Mouse (Mus musculus) left cerebral cortex, adult 18-20 months (tissue): ENCODE data around the gene Tceal5. TPM values are rescaled to one million over a fixed set of nuclear protein-coding genes. Genes with fewer than 3 reads are reported as not detected.

Experiments used
- DNase-seq, 2 experiments: peaks; one replicate each; pipeline ENCODE4 v3.0.0; 2021 to 2022; ENCODE audit warnings: low spot score in 2 of 2, mixed read lengths in 1 of 2
- microRNA-seq, 2 experiments: library from miRNA; unstranded; fragments of <30 nt; microRNA quantifications; one replicate each; pipeline ENCODE4 v1.2.0; 2021
- total RNA-seq, 2 experiments: library from RNA; stranded (reverse); gene quantifications; 2 replicates each; pipeline ENCODE4 v1.2.3; 2021

Tceal5 gene
- total RNA-seq, 2 experiments from 2014 or later = 99.2 to 131 TPM

DNA sequence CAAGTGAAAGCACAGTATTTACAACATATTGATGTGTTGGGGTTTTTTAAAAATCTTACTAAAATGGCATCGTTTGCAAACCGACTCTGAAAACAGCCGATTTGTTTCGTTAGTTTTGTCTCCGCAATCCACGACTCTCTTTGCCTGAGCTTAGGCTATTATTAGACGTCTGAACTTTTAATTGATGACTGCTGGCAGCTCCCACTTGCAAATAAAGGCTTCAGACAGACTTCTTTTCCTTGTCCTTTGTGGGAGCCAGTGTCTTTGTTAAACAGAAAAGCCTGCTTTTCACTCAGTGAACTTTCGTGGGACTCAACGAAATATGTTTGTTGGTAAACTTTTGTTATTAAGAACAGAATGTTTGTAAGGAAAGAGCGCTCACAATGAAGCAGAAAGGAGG is 30.9 kb downstream of the Tceal5 start:
- DNase-seq = no peak

GRCm38 (mm10) chrX:136172118-136172551 is 31.5 kb downstream of the Tceal5 start, which contains the start of gene Tceal8:
Gene Tceal8, minus strand, starts transcription at chrX:136172342.
- DNase-seq = peak; percentile 61 to 68

DNA sequence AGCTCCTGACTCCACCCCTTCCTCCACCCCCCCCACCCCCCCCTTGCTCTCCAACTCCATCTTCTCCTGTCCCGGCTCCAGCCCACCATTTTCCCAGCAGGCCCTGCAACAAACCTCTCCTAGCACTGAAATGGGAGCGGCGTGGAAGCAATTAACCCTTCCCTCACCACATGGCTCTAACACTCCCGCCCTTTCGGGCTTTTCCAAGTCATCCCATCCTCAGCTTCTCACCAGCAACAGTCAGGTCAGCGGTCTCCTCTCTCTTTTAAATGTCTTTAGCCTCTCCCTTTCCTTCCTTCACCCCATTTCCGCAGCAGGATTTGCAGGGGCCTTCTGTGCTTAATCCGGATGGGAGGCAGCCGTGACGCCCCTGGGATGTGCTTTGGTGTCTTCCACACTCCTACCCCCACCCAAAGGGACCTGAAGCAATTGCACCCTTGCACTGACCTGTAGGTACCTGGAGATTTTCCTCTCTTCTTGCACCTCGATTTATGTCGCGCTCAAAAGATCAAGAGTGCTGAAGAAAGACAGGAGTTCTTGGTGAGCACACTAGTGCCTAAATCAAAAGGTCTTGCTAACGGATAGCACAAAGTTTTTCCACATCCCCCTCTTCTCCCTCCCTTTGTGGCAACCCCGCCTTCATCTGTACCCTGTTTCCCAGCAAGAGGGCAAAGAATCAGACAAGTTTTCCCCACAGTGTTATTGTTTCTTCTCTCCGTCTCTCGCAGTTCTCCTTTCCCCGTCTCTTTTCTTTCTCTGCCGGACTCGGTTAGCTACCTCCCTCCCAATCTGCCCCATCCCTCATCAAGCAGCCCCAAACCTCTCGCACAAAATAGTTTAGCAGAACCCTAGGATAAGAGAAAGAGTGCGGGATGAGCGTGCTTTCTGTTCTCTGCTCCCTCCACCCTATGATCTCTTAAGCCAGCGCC is 32.2 kb downstream of the Tceal5 start:
- DNase-seq = peak; percentile 43 to 44

DNA sequence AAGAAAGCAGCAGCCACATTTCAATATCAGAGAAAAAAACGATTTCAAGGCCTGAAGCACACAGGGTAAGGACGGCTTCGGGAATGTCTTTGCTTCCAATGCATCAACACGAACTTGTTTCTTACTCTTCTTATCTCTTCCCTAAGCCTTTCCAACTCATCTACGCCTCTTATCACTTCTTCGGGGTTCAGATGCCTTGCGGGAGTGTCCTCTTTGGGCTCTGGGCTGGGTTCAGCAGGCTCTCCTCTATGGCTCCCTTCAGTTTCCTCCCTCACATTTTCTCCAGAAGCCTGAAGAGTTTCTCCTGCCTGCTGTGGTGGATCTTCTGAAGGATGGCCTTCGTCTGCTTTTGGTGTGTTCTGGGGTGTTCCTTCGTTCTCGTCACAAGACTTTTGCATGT is 33.1 kb downstream of the Tceal5 start:
- no peak for DNase-seq

Small RNA genes within 50 kb of the gene (microRNA-seq; reads per million reads assigned to microRNA genes)
- 0 reads per million in 2 experiments for gene Mir6383

Other genes starting within 250 kb of the Tceal5 start
- 10 to 100 TPM; 62.2 to 63.3 TPM for gene Arxes2, start 210.1 kb downstream of the Tceal5 start, total RNA-seq
- 10 to 100 TPM; 29.7 to 34.2 TPM for gene Arxes1, start 170.5 kb downstream of the Tceal5 start, total RNA-seq
- 100 to 1,000 TPM; 353 to 359 TPM for gene Bex2, start 135.6 kb downstream of the Tceal5 start, total RNA-seq
- gene Nxf3, start 118.6 kb downstream of the Tceal5 start, total RNA-seq = not detected
- 10 to 100 TPM; 18.6 to 21.7 TPM for gene Bex4, start 64.9 kb downstream of the Tceal5 start, total RNA-seq
- gene Tceal8, start 31.5 kb downstream of the Tceal5 start, total RNA-seq = 10 to 100 TPM; 37.1 to 40.3 TPM
- 1 to 10 TPM; 1.8 to 3.0 TPM for gene Tceal7, start 10.9 kb upstream of the Tceal5 start, total RNA-seq
- gene Bex1, start 11.6 kb upstream of the Tceal5 start, total RNA-seq = 10 to 100 TPM; 92.6 to 100.0 TPM
- 100 to 1,000 TPM; 125 to 131 TPM for gene Tceal9, start 41.2 kb upstream of the Tceal5 start, total RNA-seq
- 100 to 1,000 TPM; 301 to 320 TPM for gene Bex3, start 66.4 kb upstream of the Tceal5 start, total RNA-seq